ENCODE assay signal across 8 mouse cellular contexts in the genomic region with DNA sequence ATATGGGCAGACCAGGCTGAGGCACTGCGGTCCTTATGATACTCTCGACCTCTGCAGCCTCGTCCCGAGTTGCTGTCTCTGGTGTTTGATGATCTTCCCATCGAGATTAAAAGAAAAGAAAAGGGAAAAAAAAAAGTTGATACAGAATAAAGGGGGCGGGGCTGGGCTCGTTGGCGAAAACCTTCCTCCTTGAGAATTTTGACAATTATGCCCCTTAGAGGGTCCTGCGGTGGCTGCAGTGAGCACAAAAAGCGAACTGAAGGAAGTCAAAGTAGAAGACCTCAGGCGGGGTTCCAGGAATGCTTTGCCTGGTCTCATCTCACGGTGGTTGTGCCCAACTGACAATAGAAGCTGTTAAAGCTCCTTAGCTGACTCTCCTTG. TPM values are rescaled to one million over a fixed set of nuclear protein-coding genes. Genes with fewer than 3 reads are reported as not detected.
DNase-seq lines count a peak whose midpoint lies in the region; ATAC-seq and TF ChIP-seq lines count a peak whose summit lies in the region.

No protein-coding gene starts in this region.

- no peak for ATAC-seq in limb, embryonic 12.5 days (ENCODE audit: insufficient number of reproducible peaks, insufficient read depth, low FRiP score, low TSS enrichment, low read depth)
- no peak for ATAC-seq in stomach, embryonic 14.5 days (ENCODE audit: insufficient number of reproducible peaks, insufficient read depth, low FRiP score, low read depth)

- peak overlapping the region; percentile 71 for H3K9ac ChIP-seq in limb, embryonic 12.5 days (replicated peaks)
- peak overlapping the region; percentile 59 for H3K9ac ChIP-seq in stomach, embryonic 14.5 days (replicated peaks; ENCODE audit: low read depth, low read length)

- H3K4me1 ChIP-seq in spleen, adult 2 months (ENCODE audit: control insufficient read depth, insufficient read depth, insufficient read length): peaks cover 10% of the 10 kb centered on the region; the same call in 1 of the 2 replicates
- peaks cover 34% of the 10 kb centered on the region for H3K4me1 ChIP-seq in limb, embryonic 12.5 days (replicated peaks)
- peaks cover 26% of the 10 kb centered on the region for H3K4me1 ChIP-seq in stomach, embryonic 14.5 days (ENCODE audit: control insufficient read depth, insufficient read depth, low read length)

- peaks cover 11% of the 10 kb centered on the region for H3K36me3 ChIP-seq in spleen, adult 2 months (ENCODE audit: control insufficient read depth, insufficient read depth, low read length)
- H3K36me3 ChIP-seq in limb, embryonic 12.5 days: peaks cover 32% of the 10 kb centered on the region
- peaks cover 7% of the 10 kb centered on the region; the same call in 1 of the 2 replicates for H3K36me3 ChIP-seq in stomach, embryonic 14.5 days (ENCODE audit: control insufficient read depth, insufficient read depth, low read length)

- 4% methylated on average over 12 of the region's 12 CpGs for WGBS in spleen, adult 2 months
- 2% methylated on average over 12 of the region's 12 CpGs for WGBS in limb, embryonic 12.5 days
- WGBS in stomach, embryonic 14.5 days: 3% methylated on average over 12 of the region's 12 CpGs

- no peaks in the 10 kb centered on the region for H3K27me3 ChIP-seq in spleen, adult 2 months (ENCODE audit: control insufficient read depth, insufficient read depth, low read length)
- no peaks in the 10 kb centered on the region for H3K27me3 ChIP-seq in limb, embryonic 12.5 days
- no peaks in the 10 kb centered on the region for H3K27me3 ChIP-seq in stomach, embryonic 14.5 days (ENCODE audit: control insufficient read depth, insufficient read depth, low read length)

- H3K4me3 ChIP-seq in spleen, adult 2 months (ENCODE audit: extremely low read depth, insufficient read depth, insufficient read length): peak overlapping the region; percentile 96
- peak overlapping the region; percentile 90 for H3K4me3 ChIP-seq in limb, embryonic 12.5 days (replicated peaks)
- peak overlapping the region; percentile 91 for H3K4me3 ChIP-seq in stomach, embryonic 14.5 days (ENCODE audit: low read depth, low read length)

- no peaks in the 10 kb centered on the region for H3K9me3 ChIP-seq in limb, embryonic 12.5 days
- no peaks in the 10 kb centered on the region for H3K9me3 ChIP-seq in stomach, embryonic 14.5 days (ENCODE audit: control insufficient read depth, low read depth, low read length)

- no peak for TF ChIP-seq POLR2A in spleen, adult 2 months (IDR thresholded peaks at IDR 0.05; ENCODE audit: low read depth, low read length)

- DNase-seq in cerebellum, postnatal 10 days: peak; percentile 47 to 63
- no peak for DNase-seq in cerebellum, adult 11-12 months
- DNase-seq in spleen, adult 2 months (ENCODE audit: low read depth in 1 of 2, low spot score in 2 of 2): no peak
- no peak for DNase-seq in spleen, postnatal 4 days (ENCODE audit: low spot score in 2 of 2)
- DNase-seq in frontal cortex, postnatal 36 days (ENCODE audit: low spot score in 2 of 2): no peak
- no peak for DNase-seq in right cerebral cortex, postnatal 36 days (ENCODE audit: low spot score in 2 of 2)

- H3K27ac ChIP-seq in spleen, adult 2 months (ENCODE audit: insufficient read depth, low read length): peak overlapping the region; percentile 94; the same call in 1 of the 2 replicates
- peak overlapping the region; percentile 95 for H3K27ac ChIP-seq in limb, embryonic 12.5 days
- H3K27ac ChIP-seq in stomach, embryonic 14.5 days (ENCODE audit: low read length): peak overlapping the region; percentile 95

- H3K4me2 ChIP-seq in limb, embryonic 12.5 days: peak overlapping the region; percentile 98
- peak overlapping the region; percentile 69 for H3K4me2 ChIP-seq in stomach, embryonic 14.5 days (replicated peaks; ENCODE audit: low read depth, low read length)

- TF ChIP-seq CTCF in spleen, adult 2 months (IDR thresholded peaks at IDR 0.05; ENCODE audit: extremely low read depth, insufficient read depth, insufficient read length, insufficient replicate concordance): no peak

RNA-seq across cellular contexts. Expression of a gene that starts 0.9 kb away (rescaled TPM):
- 24.8 and 27.0 TPM in 2 replicates for polyA plus RNA-seq in spleen, adult 2 months (2012; rRNA removed)
- 15.7 and 17.4 TPM in 2 replicates for polyA plus RNA-seq in limb, embryonic 12.5 days (2016; fragmentation: Nextera tagmentation; extraction: Ambion mirVana)
- 22.4 and 30.1 TPM in 2 replicates for polyA plus RNA-seq in stomach, embryonic 14.5 days (2014; fragmentation: Nextera tagmentation; extraction: Ambion mirVana)

RNA-seq across cellular contexts. Expression of a gene that starts 1.0 kb away (rescaled TPM):
- 31.9 and 42.1 TPM in 2 replicates for polyA plus RNA-seq in spleen, adult 2 months (2012; rRNA removed)
- 33.5 and 35.8 TPM in 2 replicates for polyA plus RNA-seq in limb, embryonic 12.5 days (2016; fragmentation: Nextera tagmentation; extraction: Ambion mirVana)
- polyA plus RNA-seq in stomach, embryonic 14.5 days (2014; fragmentation: Nextera tagmentation; extraction: Ambion mirVana): 21.9 and 23.9 TPM in 2 replicates

RNA-seq across cellular contexts. Expression of a gene that starts 18.2 kb away (rescaled TPM):
- 0.05 TPM in 1 of 2 replicates, not detected in the other for polyA plus RNA-seq in spleen, adult 2 months (2012; rRNA removed)
- polyA plus RNA-seq in limb, embryonic 12.5 days (2016; fragmentation: Nextera tagmentation; extraction: Ambion mirVana): not detected in 2 replicates
- not detected in 2 replicates for polyA plus RNA-seq in stomach, embryonic 14.5 days (2014; fragmentation: Nextera tagmentation; extraction: Ambion mirVana)

Comparison
In these comparisons a context has a peak if more than half of its experiments do, and no peak if none do; other contexts are left out.
1. DNase-seq: peak in cerebellum, postnatal 10 days (2 of 2); none in cerebellum, adult 11-12 months (single experiment), spleen, adult 2 months (0 of 2), spleen, postnatal 4 days (0 of 2), frontal cortex, postnatal 36 days (0 of 2) and right cerebral cortex, postnatal 36 days (0 of 2).
2. Peak in every context shown above with its lines, with median percentiles within 50 percentile points of each other: H3K27ac ChIP-seq and H3K4me3 ChIP-seq.